Mouse (Mus musculus) liver, embryonic 11.5 days (tissue): ENCODE measurements around the gene Pias4. TPM values are rescaled to one million over a fixed set of nuclear protein-coding genes. Genes with fewer than 3 reads are reported as not detected.
A peak's percentile ranks its signal among the peaks of the same experiment; 100 is the strongest.
"Not testable (repeated sequence)": the region's sequence is repeated elsewhere in the genome, so short reads cannot be mapped to it uniquely, and the experiment has no call there.

Source experiments
- ATAC-seq: fragments of 200-750 bp; cut with Nextera tagmentation; replicated peaks from 2 replicates; pipeline ENCODE4 v1.8.0; 2017; ENCODE audit warnings: moderate number of reproducible peaks, mild to moderate bottlenecking, moderate TSS enrichment, moderate library complexity; ENCODE audit not compliant: low FRiP score
- DNase-seq: peaks from one replicate; pipeline ENCODE4 v3.0.0-alpha.2; 2017; ENCODE audit warnings: low spot score
- H3K27ac ChIP-seq: fragments of 300-500 bp; sonication (generic); 2 replicates; pipeline ENCODE4 v1.5.1; 2014; ENCODE audit warnings: mild to moderate bottlenecking, low read depth, low read length, control low read depth
- H3K27me3 ChIP-seq: fragments of 300-500 bp; sonication (generic); replicated peaks from 2 replicates; pipeline ENCODE4 v1.6.1; 2014; ENCODE audit warnings: low read length, mixed read lengths; ENCODE audit not compliant: control insufficient read depth, insufficient read depth
- H3K36me3 ChIP-seq: fragments of 300-500 bp; sonication (generic); 2 replicates; pipeline ENCODE4 v1.6.1; 2014; ENCODE audit warnings: mild to moderate bottlenecking, low read length, moderate library complexity, mixed read lengths; ENCODE audit not compliant: control insufficient read depth, insufficient read depth
- H3K4me1 ChIP-seq: fragments of 300-500 bp; sonication (generic); replicated peaks from 2 replicates; pipeline ENCODE4 v1.6.1; 2014; ENCODE audit warnings: low read length, mixed read lengths; ENCODE audit not compliant: control insufficient read depth, insufficient read depth
- H3K4me2 ChIP-seq: fragments of 300-500 bp; sonication (generic); 2 replicates; pipeline ENCODE4 v1.6.1; 2014; ENCODE audit warnings: mild to moderate bottlenecking, control low read depth, moderate library complexity
- H3K4me3 ChIP-seq: fragments of 300-500 bp; sonication (generic); 2 replicates; pipeline ENCODE4 v1.5.1; 2014; ENCODE audit warnings: low read depth, low read length, control low read depth
- H3K9ac ChIP-seq: fragments of 300-500 bp; sonication (generic); 2 replicates; pipeline ENCODE4 v1.6.1; 2014; ENCODE audit warnings: low read depth, low read length, control low read depth
- H3K9me3 ChIP-seq: fragments of 300-500 bp; sonication (generic); 2 replicates; pipeline ENCODE4 v1.6.1; 2016; ENCODE audit warnings: low read length, inconsistent platforms, mixed read lengths; ENCODE audit not compliant: control insufficient read depth
- WGBS: fragments of 180-500 bp; shearing (Covaris S2); extraction: QIAGEN DNeasy Blood & Tissue Kit; methylation state at CpG from one replicate; pipeline ENCODE4 v1.1.7; 2014; 5-methylcytosine and 5-hydroxymethylcytosine counted together
- polyA plus RNA-seq: library from polyadenylated mRNA; unstranded; fragments of >200 nt; fragmentation: Nextera tagmentation; extraction: Ambion mirVana; gene quantifications from 2 replicates; pipeline ENCODE4 v1.2.1, GENCODE M21; 2014

The Pias4 gene
- polyA plus RNA-seq, 1 experiment from 2014 or later = 50.9 TPM

DNA sequence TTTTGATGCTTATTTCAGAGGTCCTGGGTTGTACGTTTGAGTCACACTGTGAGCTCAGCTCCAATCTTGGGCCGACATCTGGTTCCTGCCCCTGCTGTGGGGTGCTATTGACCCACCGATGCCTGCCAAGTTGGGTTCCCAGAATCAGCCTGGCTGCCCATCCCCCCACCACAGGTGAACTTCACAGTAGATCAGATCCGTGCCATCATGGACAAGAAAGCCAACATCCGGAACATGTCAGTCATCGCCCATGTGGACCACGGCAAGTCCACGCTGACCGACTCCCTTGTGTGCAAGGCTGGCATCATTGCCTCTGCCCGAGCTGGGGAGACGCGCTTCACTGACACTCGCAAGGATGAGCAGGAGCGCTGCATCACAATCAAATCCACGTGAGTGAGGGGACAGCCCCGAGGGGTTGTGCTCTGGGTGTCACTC lies 9.8 kb upstream of the Pias4 start:
- peak overlapping the region; percentile 92 for H3K27ac ChIP-seq
- H3K4me1 ChIP-seq = peaks cover 41% of the 10 kb centered on the region
- H3K27me3 ChIP-seq = no peaks in the 10 kb centered on the region
- no peaks in the 10 kb centered on the region for H3K9me3 ChIP-seq
- no peak for DNase-seq
- peak overlapping the region; percentile 100 for H3K4me3 ChIP-seq
- H3K4me2 ChIP-seq = peak overlapping the region; percentile 99
- no peak for ATAC-seq
- H3K9ac ChIP-seq = peak overlapping the region; percentile 100
- WGBS = 7% methylated on average over 16 of the region's 16 CpGs
- H3K36me3 ChIP-seq = peaks cover 52% of the 10 kb centered on the region

DNA sequence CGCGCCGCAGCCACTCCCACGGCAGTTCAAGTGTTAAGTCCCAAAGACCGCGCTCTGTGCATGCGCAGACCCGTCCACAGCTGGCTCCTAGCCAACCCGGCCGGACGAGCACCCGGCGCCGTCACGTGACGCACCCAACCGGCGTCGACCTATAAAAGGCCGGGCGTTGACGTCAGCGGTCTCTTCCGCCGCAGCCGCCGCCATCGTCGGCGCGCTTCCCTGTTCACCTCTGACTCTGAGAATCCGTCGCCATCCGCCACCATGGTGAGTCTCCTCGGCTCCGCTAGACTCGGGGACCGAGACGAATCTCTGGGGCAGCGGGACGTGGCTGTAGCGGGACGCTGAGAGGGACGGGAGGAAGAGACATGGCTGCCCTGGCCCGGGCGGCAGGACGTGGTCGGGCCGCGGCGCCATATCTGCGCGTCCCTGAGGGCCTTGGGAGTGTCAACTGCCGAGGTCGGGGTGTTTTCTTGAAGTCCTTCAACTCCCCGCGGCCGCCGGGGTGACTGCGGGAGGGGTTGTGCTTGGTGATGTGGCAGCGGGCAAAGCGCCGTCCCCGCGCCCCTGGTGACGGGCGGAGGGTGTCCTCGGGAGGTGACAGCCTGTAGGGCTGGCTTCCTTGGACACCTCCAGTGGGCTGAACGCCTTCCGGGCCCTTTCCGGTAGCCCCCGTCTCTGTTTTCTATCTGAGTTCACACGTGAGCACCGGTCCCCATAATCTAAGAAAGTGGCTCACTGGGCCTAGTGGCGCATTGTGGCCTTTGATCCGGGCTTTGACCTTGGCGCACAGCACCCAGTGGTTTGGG lies 8.9 kb upstream of the Pias4 start, which contains the start of gene Eef2:
TSS of gene Eef2 (plus strand) at position 166 of the 806 bp plus-strand sequence.
- Histone ChIP-seq H3K4me3 (peak within 1 kb of the TSS; percentile 100), H3K4me1 (peaks cover 41% of the 10 kb centered on the region), H3K27me3 (no peaks in the 10 kb centered on the region), H3K9me3 (no peaks in the 10 kb centered on the region), H3K9ac (peak within 1 kb of the TSS; percentile 100), H3K36me3 (peaks cover 45% of the 10 kb centered on the region), H3K27ac (peak within 1 kb of the TSS; percentile 92), H3K4me2 (peak within 1 kb of the TSS; percentile 99)
- peak; percentile 77 for ATAC-seq
- peak; percentile 96 for DNase-seq
- under 1% methylated on average over 77 of the region's 77 CpGs for WGBS

DNA sequence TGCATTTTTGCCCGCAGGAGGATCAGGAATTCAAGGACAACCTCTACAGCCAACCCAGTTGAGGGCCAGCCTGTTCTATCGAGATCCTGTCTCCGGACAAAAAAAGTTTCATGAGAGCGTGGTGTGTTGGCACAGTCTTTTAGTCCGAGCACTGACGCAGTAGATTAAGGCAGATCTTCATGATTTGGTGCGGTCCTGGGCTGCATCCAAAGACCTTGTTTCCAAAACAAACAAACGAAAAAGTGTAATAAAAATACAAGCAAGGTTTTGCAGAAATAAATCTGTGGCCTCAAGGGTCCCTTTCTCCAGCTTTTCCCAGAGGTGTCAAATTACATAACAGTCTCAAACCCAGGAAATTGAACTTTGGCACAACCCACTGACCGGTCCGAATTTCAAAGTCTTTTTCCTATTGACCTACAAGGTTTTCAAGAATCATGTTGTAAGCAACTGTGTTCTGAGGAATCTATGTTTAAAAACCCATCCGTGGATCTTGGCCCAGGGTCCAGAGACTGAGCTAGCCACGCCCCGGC lies 8.3 kb upstream of the Pias4 start:
- peak overlapping the region; percentile 92 for H3K27ac ChIP-seq
- DNase-seq = no peak
- peak; percentile 1; the same call in 1 of the 2 replicates for ATAC-seq
- H3K27me3 ChIP-seq = no peaks in the 10 kb centered on the region
- H3K36me3 ChIP-seq = peaks cover 39% of the 10 kb centered on the region
- peak overlapping the region; percentile 99 for H3K4me2 ChIP-seq
- H3K9ac ChIP-seq = peak overlapping the region; percentile 53
- peaks cover 41% of the 10 kb centered on the region for H3K4me1 ChIP-seq
- WGBS = 11% methylated on average over 13 of the region's 13 CpGs
- H3K9me3 ChIP-seq = no peaks in the 10 kb centered on the region
- peak overlapping the region; percentile 100 for H3K4me3 ChIP-seq

DNA sequence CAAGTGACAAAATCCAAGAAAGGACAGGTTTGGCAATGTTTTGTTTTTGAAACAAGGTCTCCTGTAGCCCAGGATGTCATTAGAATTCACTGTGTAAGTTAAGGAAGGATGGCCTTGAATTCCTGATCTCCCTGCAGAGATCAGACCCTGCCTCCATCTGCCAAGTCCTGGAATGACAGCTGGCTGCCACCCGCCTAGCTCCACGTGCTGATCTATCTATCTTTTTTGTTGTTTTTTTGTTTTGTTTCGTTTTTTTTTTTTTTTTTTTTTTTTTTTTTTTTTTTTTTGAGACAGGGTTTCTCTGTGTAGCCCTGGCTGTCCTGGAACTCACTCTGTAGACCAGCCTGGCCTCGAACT lies 7.6 kb upstream of the Pias4 start:
- Histone ChIP-seq H3K4me1 (peaks cover 39% of the 10 kb centered on the region), H3K27ac (peak overlapping the region; percentile 92; the same call in 1 of the 2 replicates), H3K36me3 (peaks cover 32% of the 10 kb centered on the region), H3K4me3 (peak overlapping the region; percentile 41; the same call in 1 of the 2 replicates), H3K4me2 (peak overlapping the region; percentile 99)
- WGBS = 9% methylated on average over 4 of the region's 4 CpGs
- H3K9me3 ChIP-seq, DNase-seq, H3K9ac ChIP-seq, H3K27me3 ChIP-seq, ATAC-seq: not testable (repeated sequence)

DNA sequence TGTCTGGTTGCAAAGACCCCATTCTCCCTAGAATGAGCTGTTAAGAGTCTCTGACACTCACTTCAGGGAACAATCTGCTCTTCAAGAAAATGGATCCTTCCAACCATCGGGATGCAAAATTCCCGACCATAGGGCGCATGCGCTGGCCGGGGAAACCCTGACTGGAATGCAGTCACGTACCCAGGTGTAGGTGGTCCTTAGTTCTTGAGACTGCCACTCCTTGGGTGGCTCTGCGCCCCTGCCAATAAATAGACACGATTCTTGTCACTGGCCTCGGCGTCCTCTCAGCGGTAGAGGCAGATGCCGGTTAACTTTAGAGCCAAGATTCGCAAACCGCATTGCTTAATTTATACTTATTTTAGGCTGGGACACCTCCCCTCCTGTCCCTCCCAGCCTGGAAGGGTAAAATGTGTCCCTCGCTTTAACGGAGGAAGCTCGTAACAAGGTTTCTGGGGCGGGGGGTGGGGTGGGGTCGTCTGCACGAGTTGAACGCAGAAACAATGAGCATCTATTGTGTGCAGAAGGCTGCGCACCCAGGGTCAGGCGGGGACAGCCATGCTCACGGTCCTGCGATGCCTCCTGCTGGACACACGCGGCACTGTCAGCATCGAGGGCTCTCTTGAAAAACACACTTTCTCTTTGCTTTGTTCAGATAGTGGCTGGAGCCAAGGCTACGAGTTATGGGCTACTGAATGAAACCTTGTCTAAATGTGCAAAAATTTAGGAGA lies 7.1 kb upstream of the Pias4 start:
- H3K27me3 ChIP-seq = no peaks in the 10 kb centered on the region
- ATAC-seq (peak; percentile 32; the same call in 1 of the 2 replicates), DNase-seq (peak; percentile 85)
- peak overlapping the region; percentile 92; the same call in 1 of the 2 replicates for H3K27ac ChIP-seq
- H3K9me3 ChIP-seq = no peaks in the 10 kb centered on the region
- peaks cover 37% of the 10 kb centered on the region for H3K4me1 ChIP-seq
- 7% methylated on average over 29 of the region's 29 CpGs for WGBS
- peak overlapping the region; percentile 99 for H3K4me2 ChIP-seq
- 0 out of 2 replicates have a peak overlapping the region, but pooled peaks have one; percentile 17 for H3K9ac ChIP-seq
- peak overlapping the region; percentile 41 for H3K4me3 ChIP-seq
- peaks cover 26% of the 10 kb centered on the region for H3K36me3 ChIP-seq

- DNase-seq (peak; percentile 82), ATAC-seq (peak; percentile 15; the same call in 1 of the 2 replicates)
- Histone ChIP-seq H3K36me3 (peaks cover 10% of the 10 kb centered on the region), H3K4me3 (no peak overlapping the region; the same call in 1 of the 2 replicates), H3K9ac (peak overlapping the region; percentile 60), H3K4me1 (peaks cover 30% of the 10 kb centered on the region), H3K4me2 (peak overlapping the region; percentile 54), H3K27ac (peak overlapping the region; percentile 90), H3K27me3 (no peaks in the 10 kb centered on the region), H3K9me3 (no peaks in the 10 kb centered on the region)
- 4% methylated on average over 21 of the region's 21 CpGs for WGBS
These were observed 5.4 kb upstream of the Pias4 start for GRCm38 (mm10) chr10:81173132-81173531.

DNA sequence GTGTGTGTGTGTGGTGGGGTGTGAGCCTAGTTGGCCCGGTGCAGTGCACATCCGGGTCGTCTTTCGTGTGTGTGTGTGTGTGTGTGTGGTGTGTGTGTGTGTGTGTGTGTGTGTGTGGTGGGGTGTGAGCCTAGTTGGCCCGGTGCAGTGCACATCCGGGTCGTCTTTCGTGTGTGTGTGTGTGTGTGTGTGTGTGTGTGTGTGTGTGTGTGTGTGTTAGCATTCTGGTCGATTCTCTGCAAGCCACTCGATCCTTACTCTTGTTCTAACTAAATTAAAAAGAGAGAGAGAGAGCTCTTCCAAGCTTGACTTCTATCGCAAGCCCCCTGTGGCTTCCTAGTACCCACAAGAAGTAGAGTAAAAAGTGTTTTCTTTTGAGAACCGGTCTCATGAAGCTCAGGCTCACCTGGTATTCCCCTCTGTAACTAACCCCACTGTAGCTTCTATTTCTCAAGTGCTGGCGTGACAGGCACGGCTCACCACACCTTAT lies 1.7 kb upstream of the Pias4 start:
- 29% methylated on average over 14 of the region's 14 CpGs for WGBS
- not testable (repeated sequence) for H3K9me3 ChIP-seq, H3K27me3 ChIP-seq, ATAC-seq, H3K9ac ChIP-seq, H3K36me3 ChIP-seq, DNase-seq
- H3K4me2 ChIP-seq = peak overlapping the region; percentile 38
- H3K27ac ChIP-seq = peak overlapping the region; percentile 6; the same call in 1 of the 2 replicates
- peaks cover 22% of the 10 kb centered on the region for H3K4me1 ChIP-seq
- peak overlapping the region; percentile 13; the same call in 1 of the 2 replicates for H3K4me3 ChIP-seq

- H3K36me3 ChIP-seq = peaks cover 6% of the 10 kb centered on the region
- no peaks in the 10 kb centered on the region for H3K9me3 ChIP-seq
- 3% methylated on average over 29 of the region's 29 CpGs for WGBS
- peaks cover 21% of the 10 kb centered on the region for H3K4me1 ChIP-seq
- H3K27ac ChIP-seq = peak overlapping the region; percentile 96
- no peaks in the 10 kb centered on the region for H3K27me3 ChIP-seq
- peak overlapping the region; percentile 92 for H3K4me3 ChIP-seq
- DNase-seq (peak; percentile 83), ATAC-seq (peak; percentile 73)
- peak overlapping the region; percentile 68 for H3K9ac ChIP-seq
- H3K4me2 ChIP-seq = peak overlapping the region; percentile 93
These were observed 960 bp upstream of the Pias4 start for GRCm38 (mm10) chr10:81168521-81169244.
